Mouse (Mus musculus): ENCODE results near the gene Ngb. TPM values are rescaled to one million over a fixed set of nuclear protein-coding genes. Genes with fewer than 3 reads are reported as not detected.

The Ngb gene
- 1.2 and 1.6 TPM in 2 replicates for polyA plus RNA-seq (2015; fragmentation: Nextera tagmentation; extraction: Ambion mirVana)

DNA sequence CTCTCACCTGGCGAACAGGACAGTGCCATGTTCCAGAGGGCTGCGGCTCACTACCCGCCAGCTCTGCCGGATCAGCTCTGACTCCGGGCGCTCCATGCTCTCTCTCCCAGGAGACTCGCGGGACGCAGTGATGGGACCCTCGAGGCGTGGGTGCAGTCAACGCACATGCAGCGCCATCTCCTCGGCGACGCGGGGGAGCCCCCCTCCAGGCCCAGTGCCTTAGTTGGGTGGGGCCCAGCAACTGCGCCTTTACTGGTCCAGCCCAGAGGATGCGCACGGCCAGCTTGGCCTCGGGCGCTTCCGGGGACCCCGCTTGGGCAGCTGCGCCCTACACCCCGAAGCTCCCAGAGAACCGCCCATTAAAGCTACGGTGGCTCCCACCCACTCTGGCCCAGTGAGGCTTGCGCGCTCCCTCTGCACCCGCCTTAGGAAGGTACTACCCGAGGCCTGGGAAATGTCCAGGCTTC lies at the start of gene Ngb:
Gene Ngb (minus strand): TSS at position 375 of the 467 bp plus-strand sequence.
- no peak for ATAC-seq
- Histone ChIP-seq H3K27ac (ENCODE audit: low read length) (no peak within 1 kb of the TSS), H3K9ac (ENCODE audit: low read depth, low read length) (peak within 1 kb of the TSS; percentile 21; the same call in 1 of the 2 replicates), H3K9me3 (ENCODE audit: control insufficient read depth, low read length) (no peaks in the 10 kb centered on the region), H3K4me1 (ENCODE audit: control insufficient read depth, insufficient read depth, low read length) (0 out of 2 replicates have a peak, but pooled peaks cover 5% of the 10 kb centered on the region), H3K4me2 (ENCODE audit: low read depth, low read length) (peak within 1 kb of the TSS; percentile 48), H3K27me3 (replicated peaks; ENCODE audit: control insufficient read depth, insufficient read depth, low read length) (peaks cover 20% of the 10 kb centered on the region), H3K36me3 (ENCODE audit: control insufficient read depth, insufficient read depth, low read length) (no peaks in the 10 kb centered on the region), H3K4me3 (ENCODE audit: low read length) (peak within 1 kb of the TSS; percentile 34)
- WGBS = 4% methylated on average over 32 of the region's 32 CpGs

GRCm38 (mm10) chr12:87149471-87149870 lies 47.1 kb upstream of the Ngb start:
- no peak overlapping the region for H3K4me2 ChIP-seq (ENCODE audit: low read depth, low read length)
- ATAC-seq = no peak
- H3K36me3 ChIP-seq (ENCODE audit: control insufficient read depth, insufficient read depth, low read length) = no peaks in the 10 kb centered on the region
- WGBS = 98% methylated on average over 5 of the region's 5 CpGs
- peaks cover 15% of the 10 kb centered on the region for H3K4me1 ChIP-seq (ENCODE audit: control insufficient read depth, insufficient read depth, low read length)
- no peak overlapping the region for H3K4me3 ChIP-seq (ENCODE audit: low read length)
- no peak overlapping the region for H3K27ac ChIP-seq (ENCODE audit: low read length)
- H3K9ac ChIP-seq (ENCODE audit: low read depth, low read length) = no peak overlapping the region
- H3K9me3 ChIP-seq (ENCODE audit: control insufficient read depth, low read length) = no peaks in the 10 kb centered on the region
- no peaks in the 10 kb centered on the region for H3K27me3 ChIP-seq (replicated peaks; ENCODE audit: control insufficient read depth, insufficient read depth, low read length)

DNA sequence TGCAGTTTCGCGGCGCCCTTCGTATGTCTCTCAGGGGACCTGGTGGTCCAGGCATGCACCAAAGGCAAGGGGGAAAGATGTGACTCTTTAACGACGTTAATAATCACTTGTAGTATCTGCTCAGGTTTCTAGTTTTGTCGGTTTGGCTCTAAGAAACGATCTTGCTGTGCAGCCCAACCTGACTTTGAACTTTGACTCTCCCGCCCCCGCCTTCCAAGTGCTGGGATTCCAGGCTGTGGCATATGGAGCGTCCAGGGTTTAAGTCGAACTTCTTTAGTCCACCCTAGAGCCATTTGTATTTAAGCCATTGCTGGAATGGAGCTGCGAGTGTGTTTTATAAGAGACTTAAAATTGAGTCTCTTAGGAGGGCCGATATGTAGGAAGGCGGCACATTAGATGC lies 45.8 kb upstream of the Ngb start:
- no peaks in the 10 kb centered on the region for H3K36me3 ChIP-seq (ENCODE audit: control insufficient read depth, insufficient read depth, low read length)
- WGBS = 13% methylated on average over 15 of the region's 15 CpGs
- peak overlapping the region; percentile 96 for H3K27ac ChIP-seq (ENCODE audit: low read length)
- no peaks in the 10 kb centered on the region for H3K9me3 ChIP-seq (ENCODE audit: control insufficient read depth, low read length)
- H3K9ac ChIP-seq (ENCODE audit: low read depth, low read length) = peak overlapping the region; percentile 89
- H3K4me2 ChIP-seq (ENCODE audit: low read depth, low read length) = peak overlapping the region; percentile 72
- peak overlapping the region; percentile 98 for H3K4me3 ChIP-seq (ENCODE audit: low read length)
- peak; percentile 17; the same call in 1 of the 2 replicates for ATAC-seq
- no peaks in the 10 kb centered on the region for H3K27me3 ChIP-seq (replicated peaks; ENCODE audit: control insufficient read depth, insufficient read depth, low read length)
- peaks cover 15% of the 10 kb centered on the region for H3K4me1 ChIP-seq (ENCODE audit: control insufficient read depth, insufficient read depth, low read length)

GRCm38 (mm10) chr12:87147395-87148089 lies 45.2 kb upstream of the Ngb start, which contains the start of gene Pomt2:
TSS of gene Pomt2 (minus strand) at chr12:87147968.
- Histone ChIP-seq H3K4me2 (ENCODE audit: low read depth, low read length) (peak within 1 kb of the TSS; percentile 76), H3K27me3 (replicated peaks; ENCODE audit: control insufficient read depth, insufficient read depth, low read length) (no peaks in the 10 kb centered on the region), H3K4me3 (ENCODE audit: low read length) (peak within 1 kb of the TSS; percentile 98), H3K36me3 (ENCODE audit: control insufficient read depth, insufficient read depth, low read length) (no peaks in the 10 kb centered on the region), H3K9me3 (ENCODE audit: control insufficient read depth, low read length) (no peaks in the 10 kb centered on the region), H3K27ac (ENCODE audit: low read length) (peak within 1 kb of the TSS; percentile 96), H3K4me1 (ENCODE audit: control insufficient read depth, insufficient read depth, low read length) (peaks cover 15% of the 10 kb centered on the region), H3K9ac (ENCODE audit: low read depth, low read length) (peak within 1 kb of the TSS; percentile 89)
- peak; percentile 98 for ATAC-seq
- WGBS = under 1% methylated on average over 61 of the region's 61 CpGs

- no peaks in the 10 kb centered on the region for H3K9me3 ChIP-seq (ENCODE audit: control insufficient read depth, low read length)
- peak within 1 kb of the TSS; percentile 89 for H3K9ac ChIP-seq (ENCODE audit: low read depth, low read length)
- no peaks in the 10 kb centered on the region for H3K27me3 ChIP-seq (replicated peaks; ENCODE audit: control insufficient read depth, insufficient read depth, low read length)
- peak within 1 kb of the TSS; percentile 96 for H3K27ac ChIP-seq (ENCODE audit: low read length)
- 0% methylated on average over 27 of the region's 27 CpGs for WGBS
- H3K4me1 ChIP-seq (ENCODE audit: control insufficient read depth, insufficient read depth, low read length) = peaks cover 15% of the 10 kb centered on the region
- H3K4me2 ChIP-seq (ENCODE audit: low read depth, low read length) = peak within 1 kb of the TSS; percentile 76
- ATAC-seq = peak; percentile 89
- peak within 1 kb of the TSS; percentile 98 for H3K4me3 ChIP-seq (ENCODE audit: low read length)
- no peaks in the 10 kb centered on the region for H3K36me3 ChIP-seq (ENCODE audit: control insufficient read depth, insufficient read depth, low read length)
Observed at GRCm38 (mm10) chr12:87146966-87147365, 44.6 kb upstream of the Ngb start, which contains the start of gene Gstz1. TSS of gene Gstz1 (plus strand) at chr12:87147165.

DNA sequence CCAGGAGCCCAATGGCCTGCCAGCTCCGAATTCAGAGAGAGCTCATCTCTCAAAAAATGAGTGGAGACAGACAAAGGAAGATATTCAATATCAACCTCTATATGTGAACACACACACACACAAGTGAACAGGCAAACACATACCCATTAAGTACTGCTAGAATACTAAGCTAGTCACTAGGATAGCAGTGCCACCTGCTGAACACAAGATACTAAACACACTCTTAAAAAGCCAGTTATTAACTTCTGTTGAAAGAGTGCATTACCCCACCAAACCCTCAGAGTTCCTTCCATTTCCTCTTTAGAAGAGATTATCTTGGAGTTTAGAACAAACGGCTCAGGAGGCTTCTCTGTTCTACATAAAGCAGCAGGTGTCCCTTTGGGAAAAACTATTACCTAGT lies 39.8 kb upstream of the Ngb start:
- no peak for ATAC-seq
- H3K27ac ChIP-seq (ENCODE audit: low read length) = no peak overlapping the region
- WGBS = 72% methylated on average over 2 of the region's 2 CpGs
- no peaks in the 10 kb centered on the region for H3K27me3 ChIP-seq (replicated peaks; ENCODE audit: control insufficient read depth, insufficient read depth, low read length)
- no peak overlapping the region for H3K4me3 ChIP-seq (ENCODE audit: low read length)
- H3K9ac ChIP-seq (ENCODE audit: low read depth, low read length) = no peak overlapping the region
- H3K36me3 ChIP-seq (ENCODE audit: control insufficient read depth, insufficient read depth, low read length) = no peaks in the 10 kb centered on the region
- H3K9me3 ChIP-seq (ENCODE audit: control insufficient read depth, low read length) = no peaks in the 10 kb centered on the region
- H3K4me2 ChIP-seq (ENCODE audit: low read depth, low read length) = no peak overlapping the region
- H3K4me1 ChIP-seq (ENCODE audit: control insufficient read depth, insufficient read depth, low read length) = peaks cover 8% of the 10 kb centered on the region

- H3K9ac ChIP-seq (ENCODE audit: low read depth, low read length) = no peak overlapping the region
- no peaks in the 10 kb centered on the region for H3K4me1 ChIP-seq (ENCODE audit: control insufficient read depth, insufficient read depth, low read length)
- no peaks in the 10 kb centered on the region for H3K36me3 ChIP-seq (ENCODE audit: control insufficient read depth, insufficient read depth, low read length)
- no peaks in the 10 kb centered on the region for H3K9me3 ChIP-seq (ENCODE audit: control insufficient read depth, low read length)
- WGBS = 66% methylated on average over 2 of the region's 2 CpGs
- H3K27ac ChIP-seq (ENCODE audit: low read length) = no peak overlapping the region
- no peak overlapping the region for H3K4me3 ChIP-seq (ENCODE audit: low read length)
- H3K4me2 ChIP-seq (ENCODE audit: low read depth, low read length) = no peak overlapping the region
- ATAC-seq = no peak
- no peaks in the 10 kb centered on the region for H3K27me3 ChIP-seq (replicated peaks; ENCODE audit: control insufficient read depth, insufficient read depth, low read length)
Observed at GRCm38 (mm10) chr12:87138768-87139167, 36.4 kb upstream of the Ngb start.

DNA sequence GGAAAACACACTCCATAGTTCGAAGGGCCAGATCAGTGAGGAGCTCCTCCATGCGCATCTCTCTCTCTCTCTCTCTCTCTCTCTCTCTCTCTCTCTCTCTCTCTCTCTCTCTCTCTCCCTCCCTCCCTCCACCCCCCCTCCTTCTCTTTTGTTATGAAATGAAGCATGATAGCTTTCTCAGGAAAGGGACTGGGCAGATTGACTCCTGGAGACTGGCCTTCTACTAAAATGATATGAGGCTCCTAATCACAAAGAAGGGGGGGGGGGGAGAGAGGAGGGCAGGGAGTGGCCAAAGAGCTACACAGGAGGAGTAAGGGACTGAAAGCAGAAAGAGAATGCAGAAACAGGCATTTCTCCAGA lies 36.0 kb upstream of the Ngb start:
- WGBS = 87% methylated on average over 2 of the region's 2 CpGs
- Histone ChIP-seq H3K4me1 (ENCODE audit: control insufficient read depth, insufficient read depth, low read length) (no peaks in the 10 kb centered on the region), H3K4me2 (ENCODE audit: low read depth, low read length) (no peak overlapping the region), H3K36me3 (ENCODE audit: control insufficient read depth, insufficient read depth, low read length) (no peaks in the 10 kb centered on the region), H3K9ac (ENCODE audit: low read depth, low read length) (no peak overlapping the region), H3K27ac (ENCODE audit: low read length) (no peak overlapping the region), H3K9me3 (ENCODE audit: control insufficient read depth, low read length) (no peaks in the 10 kb centered on the region), H3K27me3 (replicated peaks; ENCODE audit: control insufficient read depth, insufficient read depth, low read length) (no peaks in the 10 kb centered on the region), H3K4me3 (ENCODE audit: low read length) (no peak overlapping the region)
- ATAC-seq = no peak

DNA sequence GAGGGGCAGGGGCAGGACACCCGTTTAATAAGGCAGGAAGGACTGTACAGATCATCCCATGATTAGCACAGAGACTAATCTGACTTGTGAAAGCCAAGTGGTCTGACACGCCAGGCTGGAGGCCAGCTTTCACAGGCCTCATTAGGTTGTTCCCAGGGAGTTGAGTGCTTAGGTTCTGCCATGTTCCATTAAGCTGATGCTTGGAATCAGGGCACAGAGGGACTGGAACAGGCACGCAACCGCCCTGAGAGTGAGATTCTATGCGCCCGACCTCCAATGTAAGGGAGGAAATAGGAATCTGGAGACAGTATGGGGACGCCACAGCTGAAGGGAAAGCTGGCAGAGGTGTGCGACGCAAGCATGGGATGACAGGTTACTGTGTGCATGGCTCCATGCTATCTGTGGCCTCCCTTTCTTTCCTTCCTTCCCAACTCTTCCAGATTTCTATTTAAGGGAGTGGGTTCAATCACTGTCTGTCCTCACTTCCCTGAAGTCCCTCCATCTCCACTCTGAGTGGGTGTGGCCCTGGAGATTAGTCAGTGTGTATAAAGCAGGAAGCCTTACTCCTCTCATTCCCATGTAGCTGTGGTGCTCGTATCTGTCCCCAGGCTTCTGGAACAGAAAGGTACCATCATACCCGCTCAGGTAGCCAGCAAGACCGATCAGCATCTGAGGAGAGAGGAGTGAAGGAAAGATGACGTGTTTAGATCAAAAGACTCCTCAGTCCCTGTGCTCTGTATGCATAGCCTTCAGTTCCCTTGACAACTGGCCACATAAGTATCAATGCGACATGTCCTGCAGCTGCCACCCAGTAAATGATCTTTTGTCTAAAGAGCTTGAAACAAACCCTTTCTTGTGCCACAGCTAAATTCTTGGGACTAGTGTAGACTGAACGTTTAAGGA lies 35.4 kb upstream of the Ngb start:
- Histone ChIP-seq H3K4me1 (ENCODE audit: control insufficient read depth, insufficient read depth, low read length) (no peaks in the 10 kb centered on the region), H3K9me3 (ENCODE audit: control insufficient read depth, low read length) (no peaks in the 10 kb centered on the region)

More for the DNA sequence above, 35.4 kb upstream of the Ngb start:
- no peak overlapping the region for H3K4me3 ChIP-seq (ENCODE audit: low read length)
- WGBS = 89% methylated on average over 15 of the region's 15 CpGs
- no peak for ATAC-seq
- H3K27ac ChIP-seq (ENCODE audit: low read length) = no peak overlapping the region
- no peaks in the 10 kb centered on the region for H3K27me3 ChIP-seq (replicated peaks; ENCODE audit: control insufficient read depth, insufficient read depth, low read length)
- no peak overlapping the region for H3K4me2 ChIP-seq (ENCODE audit: low read depth, low read length)
- no peaks in the 10 kb centered on the region for H3K36me3 ChIP-seq (ENCODE audit: control insufficient read depth, insufficient read depth, low read length)
- H3K9ac ChIP-seq (ENCODE audit: low read depth, low read length) = no peak overlapping the region

Measured in intestine, embryonic 16.5 days (tissue).